Comparison of ENCODE assay signal across 18 mouse cellular contexts in genomic region chr7:19755008-19755407, GRCm38 (mm10). TPM values are rescaled to one million over a fixed set of nuclear protein-coding genes. Genes with fewer than 3 reads are reported as not detected.
DNase-seq lines count a peak whose midpoint lies in the region; ATAC-seq and TF ChIP-seq lines count a peak whose summit lies in the region.
"Had no signal": no experiment of that assay in that cellular context is flagged by ENCODE, and none has a peak within 500 bp of the region (broad histone marks: within the 10 kb centered on the region; RNA-seq: fewer than 3 reads in every experiment).

No protein-coding gene starts in this region.

- TF ChIP-seq CTCF in gastrocnemius, adult 2 months (IDR thresholded peaks at IDR 0.05): peak; percentile 43
- TF ChIP-seq CTCF in kidney, postnatal 0 days (IDR thresholded peaks at IDR 0.05; ENCODE audit: low read depth): peak; percentile 53
- peak; percentile 36 for TF ChIP-seq CTCF in E14TG2a.4 (conservative IDR thresholded peaks at IDR 0.05; ENCODE audit: low read length)

- DNase-seq in gastrocnemius, adult 2 months: no peak
- no peak for DNase-seq in gastrocnemius, postnatal 14 days
- no peak for DNase-seq in kidney, postnatal 0 days (ENCODE audit: low spot score)
- no peak for DNase-seq in kidney, adult 18-20 months
- DNase-seq in adrenal gland, postnatal 36 days: no peak
- DNase-seq: cerebellum, adult 11-12 months; thymus, adult 18-20 months had no signal

- no peaks in the 10 kb centered on the region for H3K27me3 ChIP-seq in kidney, postnatal 0 days (ENCODE audit: insufficient read depth, low read length)
- H3K27me3 ChIP-seq in E14TG2a.4 (ENCODE audit: insufficient read depth, low read length): no peaks in the 10 kb centered on the region
- H3K27me3 ChIP-seq in intestine, embryonic 15.5 days (replicated peaks): no peaks in the 10 kb centered on the region
- H3K27me3 ChIP-seq: midbrain, embryonic 13.5 days had no signal

- intact Hi-C loops in gastrocnemius, adult 2 months (cut with DNase I): no loop called here
- intact Hi-C loops in gastrocnemius, postnatal 14 days (cut with DNase I; ENCODE audit: low total_unique reads): no loop called here

- H3K4me1 ChIP-seq in kidney, postnatal 0 days (replicated peaks; ENCODE audit: insufficient read depth, low read length): peaks cover 4% of the 10 kb centered on the region; the same call in 1 of the 2 replicates
- peaks cover 86% of the 10 kb centered on the region for H3K4me1 ChIP-seq in E14TG2a.4 (replicated peaks; ENCODE audit: low read depth, low read length)
- H3K4me1 ChIP-seq in intestine, embryonic 15.5 days (replicated peaks): peaks cover 24% of the 10 kb centered on the region

- ATAC-seq in kidney, postnatal 0 days (replicated peaks; ENCODE audit: low FRiP score, low read depth): no peak
- no peak for ATAC-seq in intestine, embryonic 15.5 days
- no peak for ATAC-seq in granulocyte monocyte progenitor cell, adult 5-6 weeks (replicated peaks; ENCODE audit: poor library complexity, severe bottlenecking)
- ATAC-seq: activated CD4-positive, CD25-positive, alpha-beta regulatory T cell, adult 4 months; hindbrain, embryonic 16.5 days; midbrain, embryonic 13.5 days had no signal

- WGBS in kidney, postnatal 0 days: 89% methylated on average over 2 of the region's 2 CpGs
- WGBS in intestine, embryonic 15.5 days: 79% methylated on average over 2 of the region's 2 CpGs

- H3K4me3 ChIP-seq in gastrocnemius, adult 2 months: peak overlapping the region; percentile 66
- H3K4me3 ChIP-seq in kidney, postnatal 0 days (replicated peaks; ENCODE audit: low read depth, low read length): no peak overlapping the region
- H3K4me3 ChIP-seq in E14TG2a.4 (replicated peaks; ENCODE audit: low read length): no peak overlapping the region
- no peak overlapping the region for H3K4me3 ChIP-seq in intestine, embryonic 15.5 days (replicated peaks)
- H3K4me3 ChIP-seq: liver, embryonic 15.5 days; midbrain, embryonic 13.5 days had no signal

- no peak overlapping the region for H3K9ac ChIP-seq in kidney, postnatal 0 days (ENCODE audit: low read depth, low read length)
- H3K9ac ChIP-seq in intestine, embryonic 15.5 days: no peak overlapping the region
- H3K9ac ChIP-seq: liver, embryonic 15.5 days; midbrain, embryonic 13.5 days had no signal

- H3K27ac ChIP-seq in gastrocnemius, adult 2 months: peak overlapping the region; percentile 93
- peak overlapping the region; percentile 83 for H3K27ac ChIP-seq in kidney, postnatal 0 days
- peak overlapping the region; percentile 72 for H3K27ac ChIP-seq in intestine, embryonic 15.5 days
- H3K27ac ChIP-seq: liver, embryonic 15.5 days; midbrain, embryonic 13.5 days had no signal

- no peak overlapping the region for H3K4me2 ChIP-seq in kidney, postnatal 0 days (ENCODE audit: low read length)
- no peak overlapping the region for H3K4me2 ChIP-seq in intestine, embryonic 15.5 days (replicated peaks)
- H3K4me2 ChIP-seq: liver, embryonic 15.5 days; midbrain, embryonic 13.5 days had no signal

- H3K9me3 ChIP-seq in kidney, postnatal 0 days (replicated peaks; ENCODE audit: low read length): no peaks in the 10 kb centered on the region
- H3K9me3 ChIP-seq in E14TG2a.4 (ENCODE audit: low read length): peaks cover 3% of the 10 kb centered on the region; the same call in 1 of the 2 replicates
- no peaks in the 10 kb centered on the region for H3K9me3 ChIP-seq in intestine, embryonic 15.5 days
- H3K9me3 ChIP-seq: liver, embryonic 15.5 days; midbrain, embryonic 13.5 days had no signal

- H3K36me3 ChIP-seq in kidney, postnatal 0 days (ENCODE audit: insufficient read depth, low read length): peaks cover 22% of the 10 kb centered on the region
- H3K36me3 ChIP-seq in E14TG2a.4 (ENCODE audit: insufficient read depth, low read length): peaks cover 38% of the 10 kb centered on the region
- peaks cover 8% of the 10 kb centered on the region for H3K36me3 ChIP-seq in intestine, embryonic 15.5 days
- H3K36me3 ChIP-seq: G1E; liver, embryonic 15.5 days; midbrain, embryonic 13.5 days had no signal

RNA-seq across cellular contexts. Expression of gene Nectin2, which starts 4.7 kb away (rescaled TPM):
- 1 to 10 TPM; 1.4 to 1.5 TPM for total RNA-seq in gastrocnemius, adult 2 months (2021)
- 10 to 100 TPM in 1 of 2 experiments, 1 to 10 TPM in 1; 9.8 to 12.9 TPM for total RNA-seq in gastrocnemius, postnatal 14 days (2021)
- 112 and 114 TPM in 2 replicates for polyA plus RNA-seq in kidney, postnatal 0 days (2015; fragmentation: Nextera tagmentation; extraction: Ambion mirVana)
- polyA plus RNA-seq in intestine, embryonic 15.5 days (2015; fragmentation: Nextera tagmentation; extraction: Ambion mirVana): 148 and 154 TPM in 2 replicates
- 100 to 1,000 TPM in 1 of 2 experiments, 10 to 100 TPM in 1; 70.0 to 115 TPM for total RNA-seq in adrenal gland, postnatal 36 days (2021)
- 1.7 and 2.0 TPM in 2 replicates for total RNA-seq in granulocyte monocyte progenitor cell, adult 5-6 weeks (2014; fragmentation: Nextera tagmentation)
- total RNA-seq in granulocyte monocyte progenitor cell, adult 5-6 weeks (2017): 1.6 and 1.8 TPM in 2 replicates

RNA-seq across cellular contexts. Expression of gene Bcam, which starts 15.8 kb away (rescaled TPM):
- total RNA-seq in gastrocnemius, adult 2 months (2021): 10 to 100 TPM; 21.9 to 26.7 TPM
- 10 to 100 TPM; 48.5 to 51.9 TPM for total RNA-seq in gastrocnemius, postnatal 14 days (2021)
- 378 and 394 TPM in 2 replicates for polyA plus RNA-seq in kidney, postnatal 0 days (2015; fragmentation: Nextera tagmentation; extraction: Ambion mirVana)
- polyA plus RNA-seq in intestine, embryonic 15.5 days (2015; fragmentation: Nextera tagmentation; extraction: Ambion mirVana): 76.9 and 79.4 TPM in 2 replicates
- 10 to 100 TPM; 43.5 to 53.8 TPM for total RNA-seq in adrenal gland, postnatal 36 days (2021)
- not detected in 2 replicates for total RNA-seq in granulocyte monocyte progenitor cell, adult 5-6 weeks (2014; fragmentation: Nextera tagmentation)
- not detected in 2 replicates for total RNA-seq in granulocyte monocyte progenitor cell, adult 5-6 weeks (2017)
- polyA plus RNA-seq: G1E had no signal

RNA-seq across cellular contexts. Expression of gene Tomm40, which starts 39.8 kb away (rescaled TPM):
- total RNA-seq in gastrocnemius, adult 2 months (2021): 10 to 100 TPM; 41.0 to 52.4 TPM
- 10 to 100 TPM; 52.9 to 55.7 TPM for total RNA-seq in gastrocnemius, postnatal 14 days (2021)
- polyA plus RNA-seq in kidney, postnatal 0 days (2015; fragmentation: Nextera tagmentation; extraction: Ambion mirVana): 163 and 167 TPM in 2 replicates
- 208 and 215 TPM in 2 replicates for polyA plus RNA-seq in intestine, embryonic 15.5 days (2015; fragmentation: Nextera tagmentation; extraction: Ambion mirVana)
- 100 to 1,000 TPM; 124 to 135 TPM for total RNA-seq in adrenal gland, postnatal 36 days (2021)
- total RNA-seq in granulocyte monocyte progenitor cell, adult 5-6 weeks (2014; fragmentation: Nextera tagmentation): 70.2 and 76.7 TPM in 2 replicates
- total RNA-seq in granulocyte monocyte progenitor cell, adult 5-6 weeks (2017): 36.2 and 47.0 TPM in 2 replicates

RNA-seq across cellular contexts. Expression of gene Cblc, which starts 41.6 kb away (rescaled TPM):
- total RNA-seq in gastrocnemius, adult 2 months (2021): not detected
- total RNA-seq in gastrocnemius, postnatal 14 days (2021): not detected
- 14.6 and 16.9 TPM in 2 replicates for polyA plus RNA-seq in kidney, postnatal 0 days (2015; fragmentation: Nextera tagmentation; extraction: Ambion mirVana)
- 24.5 and 26.4 TPM in 2 replicates for polyA plus RNA-seq in intestine, embryonic 15.5 days (2015; fragmentation: Nextera tagmentation; extraction: Ambion mirVana)
- total RNA-seq in adrenal gland, postnatal 36 days (2021): not detected
- total RNA-seq in granulocyte monocyte progenitor cell, adult 5-6 weeks (2014; fragmentation: Nextera tagmentation): not detected in 2 replicates
- not detected in 2 replicates for total RNA-seq in granulocyte monocyte progenitor cell, adult 5-6 weeks (2017)
- total RNA-seq: G1E; layer of hippocampus, adult 8-10 months; left cerebral cortex, postnatal 25 days had no signal
- polyA plus RNA-seq: activated CD4-positive, CD25-positive, alpha-beta regulatory T cell, adult 4 months; cortical plate, adult 2 months; G1E had no signal

RNA-seq across cellular contexts. Expression of gene Apoe, which starts 56.0 kb away (rescaled TPM):
- 10 to 100 TPM; 38.0 to 61.8 TPM for total RNA-seq in gastrocnemius, adult 2 months (2021)
- total RNA-seq in gastrocnemius, postnatal 14 days (2021): 10 to 100 TPM; 56.6 to 84.2 TPM
- 511 and 585 TPM in 2 replicates for polyA plus RNA-seq in kidney, postnatal 0 days (2015; fragmentation: Nextera tagmentation; extraction: Ambion mirVana)
- polyA plus RNA-seq in intestine, embryonic 15.5 days (2015; fragmentation: Nextera tagmentation; extraction: Ambion mirVana): 296 and 325 TPM in 2 replicates
- 1,000 to 10,000 TPM in 1 of 2 experiments, 100 to 1,000 TPM in 1; 927 to 1,142 TPM for total RNA-seq in adrenal gland, postnatal 36 days (2021)
- 21.9 and 23.5 TPM in 2 replicates for total RNA-seq in granulocyte monocyte progenitor cell, adult 5-6 weeks (2014; fragmentation: Nextera tagmentation)
- total RNA-seq in granulocyte monocyte progenitor cell, adult 5-6 weeks (2017): 59.3 and 90.6 TPM in 2 replicates

Comparison
In these comparisons a context has a peak if more than half of its experiments do, and no peak if none do; other contexts are left out.
1. RNA of gene Nectin2, which starts 4.7 kb away (total RNA-seq): 70.0 to 115 TPM in adrenal gland, postnatal 36 days; 9.8 to 12.9 TPM in gastrocnemius, postnatal 14 days, 1.6 to 2.0 TPM in granulocyte monocyte progenitor cell, adult 5-6 weeks and 1.4 to 1.5 TPM in gastrocnemius, adult 2 months; every median in the first group is over 4 times any median in the second.
2. RNA of gene Bcam, which starts 15.8 kb away (total RNA-seq): 43.5 to 53.8 TPM in adrenal gland, postnatal 36 days, 48.5 to 51.9 TPM in gastrocnemius, postnatal 14 days and 21.9 to 26.7 TPM in gastrocnemius, adult 2 months; not detected in granulocyte monocyte progenitor cell, adult 5-6 weeks; every median in the first group is over 10 times any median in the second.
3. Peak in every context shown above with its lines, with median percentiles within 50 percentile points of each other: H3K27ac ChIP-seq and CTCF ChIP-seq.